Mouse (Mus musculus): ENCODE data around the gene Syne2.

Syne2 gene

DNA sequence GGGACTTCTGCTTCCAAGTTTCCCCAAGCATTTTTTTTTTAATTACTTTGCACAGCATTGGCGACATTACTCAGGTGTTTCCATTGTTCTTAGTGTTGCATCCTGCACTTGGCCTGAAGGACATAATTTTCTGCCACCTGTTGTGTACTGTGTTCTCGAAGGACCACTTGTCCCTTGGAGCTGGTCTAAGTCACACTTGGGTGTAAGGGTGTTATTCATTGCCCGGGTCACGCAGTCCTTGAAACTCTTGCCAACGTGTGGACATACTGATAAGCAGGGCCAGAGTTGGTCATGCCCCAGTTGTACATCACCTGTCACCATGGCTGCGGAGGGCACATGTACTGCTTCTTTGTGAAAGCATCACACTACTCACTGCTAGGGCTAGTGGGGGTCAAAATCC lies 228.6 kb downstream of the Syne2 start:
- no peak for DNase-seq (ENCODE audit: low spot score in 2 of 2)

DNA sequence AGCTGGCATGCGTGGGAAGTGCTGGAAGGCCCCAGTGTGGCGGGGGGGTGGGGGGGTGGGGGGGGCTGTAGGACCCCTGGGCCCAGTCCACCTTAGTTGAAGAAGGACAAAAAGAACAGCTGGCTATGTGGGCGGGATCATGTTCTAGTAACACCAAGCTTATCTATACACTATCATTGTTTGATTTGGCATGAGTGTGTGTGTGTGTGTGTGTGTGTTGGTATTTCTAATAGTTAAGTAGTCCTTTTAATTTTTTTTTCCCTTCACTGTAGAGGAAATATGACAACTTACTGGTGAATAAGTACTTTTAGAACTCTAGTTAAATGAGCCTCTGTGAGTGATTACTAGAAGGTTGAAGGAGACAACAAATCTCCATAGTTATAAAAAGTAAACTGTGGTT lies 230.0 kb downstream of the Syne2 start:
- DNase-seq (ENCODE audit: low spot score in 2 of 2): no peak

- DNase-seq (ENCODE audit: low spot score in 2 of 2): no peak
These were observed 230.7 kb downstream of the Syne2 start for GRCm38 (mm10) chr12:76048672-76049071.

DNA sequence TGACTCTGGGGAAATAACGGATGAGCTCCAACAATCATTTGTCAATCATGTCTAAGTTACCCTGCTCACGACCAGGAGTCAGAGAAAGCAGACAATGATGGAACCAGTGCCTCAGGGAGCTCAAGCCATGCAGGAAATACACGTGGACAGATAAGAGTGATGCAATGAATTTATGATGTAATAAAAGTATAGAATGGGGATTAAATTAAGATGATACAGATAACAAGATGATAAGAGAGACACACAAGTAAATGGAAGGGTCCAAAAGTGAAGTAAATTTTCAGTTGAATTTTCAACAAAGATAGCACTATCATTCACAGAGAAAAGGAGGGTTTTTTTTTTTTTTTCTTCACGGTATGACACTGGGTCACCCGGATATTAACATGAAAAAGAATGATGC lies 231.4 kb downstream of the Syne2 start:
- no peak for DNase-seq (ENCODE audit: low spot score in 2 of 2)

- no peak for DNase-seq (ENCODE audit: low spot score in 2 of 2)
These were observed 233.9 kb downstream of the Syne2 start for GRCm38 (mm10) chr12:76051879-76052278.

GRCm38 (mm10) chr12:76054653-76055052 lies 236.7 kb downstream of the Syne2 start:
- no peak for DNase-seq (ENCODE audit: low spot score in 2 of 2)

DNA sequence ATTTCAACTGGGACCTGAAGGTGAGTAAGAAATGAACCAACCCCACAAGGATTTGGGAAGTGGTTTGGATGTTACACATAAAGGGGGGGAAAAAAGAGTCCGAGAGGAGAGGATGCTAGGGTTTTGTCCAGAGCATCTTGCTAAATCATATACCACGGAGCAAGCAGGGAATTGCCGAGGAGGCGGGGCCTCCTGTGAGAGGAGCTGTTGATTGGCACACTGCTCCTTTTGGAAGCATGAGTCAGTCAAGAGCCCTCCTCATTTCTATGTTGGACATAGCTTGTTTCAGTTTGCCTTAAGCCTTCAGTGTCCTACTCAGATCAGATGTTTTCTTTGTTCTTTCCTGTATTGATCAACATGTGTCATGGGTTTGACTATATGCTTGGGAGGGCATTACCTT lies 245.1 kb downstream of the Syne2 start:
- DNase-seq (ENCODE audit: low spot score in 2 of 2): no peak

DNA sequence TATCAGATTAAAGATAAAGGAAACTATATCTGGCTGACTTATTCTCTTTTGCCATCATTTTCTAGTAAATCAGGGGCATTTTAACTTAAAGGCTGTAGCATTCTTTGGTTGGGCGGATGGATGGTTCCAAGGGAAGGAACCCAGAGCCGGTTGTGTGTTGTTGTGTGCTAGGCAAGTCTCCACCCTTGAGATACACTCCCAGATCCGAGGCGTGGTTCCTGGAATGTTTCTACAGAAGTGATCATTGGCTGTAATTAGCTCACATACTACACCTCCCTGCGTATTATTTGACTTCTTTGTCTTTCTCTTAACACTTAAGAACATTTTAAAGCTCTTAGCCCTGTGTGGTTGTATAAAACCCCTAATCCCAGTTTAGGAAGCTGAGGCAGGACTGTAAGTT lies 252.5 kb downstream of the Syne2 start:
- DNase-seq (ENCODE audit: low spot score in 2 of 2): no peak

GRCm38 (mm10) chr12:76071935-76072849 lies 254.3 kb downstream of the Syne2 start:
- no peak for DNase-seq (ENCODE audit: low spot score in 2 of 2)

- DNase-seq (ENCODE audit: low spot score in 2 of 2): no peak
These were observed 255.3 kb downstream of the Syne2 start for GRCm38 (mm10) chr12:76073066-76073826.

GRCm38 (mm10) chr12:76073981-76074380 lies 256.0 kb downstream of the Syne2 start:
- no peak for DNase-seq (ENCODE audit: low spot score in 2 of 2)

DNA sequence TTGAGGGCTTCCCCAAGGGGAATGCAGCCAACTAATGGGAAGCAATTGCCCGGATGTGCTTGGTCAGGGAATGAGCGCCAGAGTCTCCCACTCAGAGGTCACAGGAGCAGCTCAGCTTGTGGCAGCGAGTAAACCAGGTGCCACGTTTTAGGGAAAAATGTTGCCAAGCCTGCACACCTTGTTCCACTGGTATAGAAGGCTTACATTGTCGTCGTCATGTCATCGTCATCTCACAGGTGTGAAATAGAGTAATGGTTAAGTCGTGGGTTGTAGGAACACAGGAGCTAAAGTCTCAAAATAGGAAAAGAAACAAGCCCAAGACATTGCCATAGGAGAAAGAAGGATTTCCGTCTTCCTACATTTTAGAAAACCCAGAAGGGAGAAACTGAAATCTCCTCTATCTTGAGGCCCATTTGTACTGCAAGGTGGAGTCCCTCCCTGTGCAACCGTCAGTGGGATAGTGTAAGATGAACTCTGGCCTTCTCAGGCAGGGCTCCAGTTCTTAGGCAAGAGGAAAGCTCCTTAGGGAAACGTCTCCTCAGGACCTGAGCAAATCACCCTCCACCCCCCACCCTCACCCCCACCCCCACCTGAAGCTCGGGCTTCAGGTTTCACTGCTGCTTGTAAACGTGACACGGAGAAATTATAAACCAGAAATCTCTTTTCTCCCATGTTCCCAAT lies 263.1 kb downstream of the Syne2 start:
- no peak for DNase-seq (ENCODE audit: low spot score in 2 of 2)

GRCm38 (mm10) chr12:76081557-76082211 lies 263.8 kb downstream of the Syne2 start:
- DNase-seq (ENCODE audit: low spot score in 2 of 2): peak; percentile 75 to 76

DNA sequence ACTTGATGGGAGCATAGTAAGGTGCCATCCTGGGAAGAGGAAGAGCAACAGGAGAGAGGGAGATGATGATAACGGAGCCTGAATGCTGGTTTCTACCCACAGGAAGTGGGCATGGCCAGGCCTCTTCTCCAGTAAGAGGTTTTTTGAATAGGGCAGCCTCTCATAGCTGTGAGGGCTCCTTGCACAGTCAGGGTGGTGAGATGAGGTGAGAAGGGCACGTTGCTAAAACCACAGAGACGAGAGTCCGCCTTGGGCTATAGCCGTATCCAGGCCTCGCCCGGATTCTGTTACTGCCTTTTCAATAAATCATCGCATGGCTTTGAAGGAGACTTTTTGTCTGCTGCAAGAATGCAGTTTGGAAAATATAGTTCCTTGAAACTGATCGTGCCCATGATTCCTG lies 267.1 kb downstream of the Syne2 start:
- DNase-seq (ENCODE audit: low spot score in 2 of 2): no peak

DNA sequence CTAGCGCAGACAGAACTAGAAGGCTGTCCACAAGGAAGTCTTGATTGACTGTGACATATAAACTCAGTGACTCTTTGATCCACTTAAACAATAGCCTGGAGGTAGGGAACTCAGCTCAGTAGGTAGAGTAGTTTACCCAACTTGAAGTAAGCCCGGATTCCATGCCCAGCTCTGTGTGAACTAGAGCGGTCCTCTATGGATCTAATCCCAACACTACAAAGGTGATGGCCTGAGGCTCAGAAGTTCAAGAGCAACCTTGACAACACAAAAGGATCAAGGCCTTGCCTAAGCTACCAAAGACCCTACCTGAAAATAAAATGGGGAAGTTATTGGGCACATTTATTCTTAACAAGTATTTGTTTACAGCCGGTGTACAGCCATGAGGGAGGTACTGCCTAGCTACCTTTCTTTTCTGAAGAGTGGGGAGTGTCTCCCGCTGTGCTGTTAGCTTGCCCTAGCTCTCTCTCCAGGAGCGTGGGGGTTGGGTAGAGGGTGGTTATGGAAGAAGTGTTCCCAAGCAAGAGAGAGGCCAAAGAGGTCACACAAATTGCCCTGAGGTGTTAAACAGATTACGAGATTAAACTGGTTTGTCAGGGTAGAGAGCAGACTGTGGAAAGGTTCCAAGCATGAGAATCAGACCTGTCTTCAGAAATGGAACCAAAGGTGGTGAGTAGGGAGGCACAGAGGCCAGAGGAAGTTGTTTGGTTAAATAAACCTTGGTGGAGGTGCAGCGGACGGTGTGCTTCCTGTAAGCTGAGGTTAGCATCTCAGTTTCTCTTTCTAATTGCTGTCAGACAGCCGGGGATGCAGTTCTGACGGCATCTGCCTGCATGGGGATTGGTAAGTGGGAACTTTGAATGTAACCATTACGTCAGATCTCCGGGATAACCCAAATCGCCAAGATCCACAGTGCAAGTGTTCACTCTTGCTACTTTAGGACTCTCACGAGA lies 268.3 kb downstream of the Syne2 start:
- DNase-seq (ENCODE audit: low spot score in 2 of 2): no peak

- no peak for DNase-seq (ENCODE audit: low spot score in 2 of 2)
These were observed 269.1 kb downstream of the Syne2 start for GRCm38 (mm10) chr12:76087025-76087424.

DNA sequence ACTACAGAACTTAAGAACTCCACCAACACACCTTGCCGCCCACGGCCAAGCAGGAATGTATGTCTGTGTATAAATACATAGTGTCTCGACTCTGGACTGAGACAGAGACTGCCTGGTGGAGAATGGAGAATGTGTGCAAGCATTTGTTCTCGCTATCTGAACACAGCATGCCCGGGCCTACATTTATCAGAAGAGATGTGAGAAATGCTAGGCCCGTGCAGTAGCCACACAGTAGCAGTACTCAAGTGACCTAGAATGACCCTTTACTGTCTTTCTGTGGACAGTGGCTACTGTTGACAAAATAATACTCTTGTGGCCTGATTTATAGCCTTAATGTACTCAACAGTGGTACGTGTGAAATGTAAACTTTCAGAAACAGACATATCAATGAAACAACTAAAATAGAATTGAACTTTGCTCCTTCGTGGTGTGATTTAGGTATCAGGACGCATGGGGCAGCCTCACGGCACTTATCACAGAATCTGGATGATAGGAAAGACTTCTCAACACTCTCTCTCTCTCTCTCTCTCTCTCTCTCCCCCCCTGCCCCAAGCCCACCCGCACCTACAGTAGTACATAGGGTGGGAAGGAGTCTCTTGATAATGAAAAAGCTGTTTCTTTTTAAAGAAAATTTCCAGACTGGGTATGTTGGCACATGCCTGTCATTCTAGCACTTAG lies 275.0 kb downstream of the Syne2 start:
- no peak for DNase-seq (ENCODE audit: low spot score in 2 of 2)

- no peak for DNase-seq (ENCODE audit: low spot score in 2 of 2)
These were observed 276.0 kb downstream of the Syne2 start for GRCm38 (mm10) chr12:76093613-76094588.
